Mouse (Mus musculus) lung, postnatal 0 days (tissue): ENCODE results near the gene Ptges3l.

Experiments
- CTCF ChIP-seq: IDR thresholded peaks from 2 replicates; pipeline ENCODE4 v1.5.1; 2016; ENCODE audit warnings: antibody characterized with exemption, mild to moderate bottlenecking
- EP300 ChIP-seq: IDR thresholded peaks from 2 replicates; pipeline ENCODE4 v1.6.1; 2016; ENCODE audit warnings: antibody characterized with exemption, mild to moderate bottlenecking, control low read depth

- TF ChIP-seq EP300 (no peak), CTCF (no peak)
These were observed 22.7 kb upstream of the Ptges3l start for GRCm38 (mm10) chr11:101447786-101448185.
